Mouse (Mus musculus) erythroblast, adult 5-6 weeks (primary cell): ENCODE results near the gene Zfp385b. TPM values are rescaled to one million over a fixed set of nuclear protein-coding genes. Genes with fewer than 3 reads are reported as not detected.

Experiments
- ATAC-seq: replicated peaks from 2 replicates; pipeline ENCODE4 v1.8.0; 2016; ENCODE audit warnings: moderate number of reproducible peaks, mild to moderate bottlenecking, moderate TSS enrichment, inconsistent platforms; ENCODE audit not compliant: poor library complexity, low FRiP score, severe bottlenecking
- total RNA-seq, 2 experiments: library from RNA; stranded (forward) in 1 of 2; stranded (reverse) in 1 of 2; fragments of 150-400 nt in 1 of 2; fragments of 200-764, 138-1000 nt in 1 of 2; gene quantifications; 2 replicates each; pipeline versions ENCODE4 v1.2.3 to v1.2.4; 2015 to 2017; ENCODE audit warnings: low replicate concordance in 2 of 2

Zfp385b gene
- total RNA-seq (2015; ENCODE audit: low replicate concordance): not detected in 2 replicates
- 3.5 TPM in 1 of 2 replicates, not detected in the other for total RNA-seq (2017; ENCODE audit: low replicate concordance)

- ATAC-seq: no peak
Observed at GRCm38 (mm10) chr2:77819539-77819938, at the start of gene Zfp385b. Gene Zfp385b, minus strand, starts transcription at chr2:77819639.

GRCm38 (mm10) chr2:77863934-77864333 lies 44.5 kb upstream of the Zfp385b start:
- no peak for ATAC-seq

DNA sequence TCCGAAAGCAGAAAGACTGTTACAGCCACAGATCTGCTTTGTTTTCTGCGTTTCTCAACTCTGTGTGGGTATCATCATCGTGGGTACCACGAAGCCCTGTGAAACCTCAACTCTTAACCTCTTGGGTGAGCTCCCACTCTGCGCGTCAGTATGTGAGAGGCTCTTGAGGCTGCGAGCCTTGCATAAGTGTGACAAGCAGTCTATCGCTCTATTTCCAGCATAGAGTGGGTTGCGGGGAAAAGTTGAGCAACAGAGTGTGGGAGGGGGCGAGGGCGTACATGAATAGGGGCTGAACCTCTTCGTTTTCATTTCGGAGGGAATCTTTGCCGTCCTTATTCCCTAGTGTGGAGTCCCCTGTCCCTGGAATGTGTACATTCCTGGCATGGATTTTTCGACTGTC lies 44.1 kb upstream of the Zfp385b start:
- no peak for ATAC-seq

GRCm38 (mm10) chr2:77841464-77841863 lies 22.0 kb upstream of the Zfp385b start:
- ATAC-seq: no peak

DNA sequence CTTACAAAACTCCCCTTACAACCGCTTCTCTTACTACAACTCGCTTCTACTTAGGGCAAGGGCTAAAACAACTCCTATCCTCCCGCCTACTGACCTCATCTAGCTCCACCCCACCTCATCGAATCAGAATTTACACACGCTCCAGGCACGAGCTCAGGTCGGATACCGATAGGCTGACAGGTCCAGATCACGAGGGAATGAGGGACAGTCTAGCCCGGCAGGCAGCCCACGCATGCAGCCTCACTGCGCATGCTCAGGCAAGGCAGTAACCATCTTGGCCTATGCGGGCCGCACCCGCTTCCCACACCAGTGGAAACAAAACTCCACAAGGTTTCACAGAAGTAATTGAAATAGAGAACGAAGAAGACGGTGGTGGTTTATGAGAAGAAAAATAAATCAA lies 20.1 kb upstream of the Zfp385b start:
- no peak for ATAC-seq

DNA sequence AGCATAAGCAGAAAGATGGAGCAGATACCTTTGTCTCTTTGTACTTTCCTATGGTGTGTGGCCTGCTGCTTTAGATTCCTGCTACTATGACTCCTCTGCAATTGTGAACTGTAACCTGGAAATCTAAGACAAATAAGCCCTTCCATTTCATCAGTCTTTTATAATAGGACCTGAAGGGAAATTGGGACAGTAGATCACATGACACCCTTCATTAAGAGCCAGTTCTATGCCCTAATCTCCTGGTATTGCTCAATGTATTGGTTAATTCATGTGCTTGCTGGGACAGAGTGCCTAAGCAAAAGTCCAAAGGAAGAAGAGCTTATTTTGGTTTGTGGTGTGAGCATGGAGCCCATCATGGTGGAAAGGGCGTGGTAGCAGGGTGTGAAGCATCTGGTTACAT lies 19.2 kb upstream of the Zfp385b start:
- ATAC-seq: no peak

DNA sequence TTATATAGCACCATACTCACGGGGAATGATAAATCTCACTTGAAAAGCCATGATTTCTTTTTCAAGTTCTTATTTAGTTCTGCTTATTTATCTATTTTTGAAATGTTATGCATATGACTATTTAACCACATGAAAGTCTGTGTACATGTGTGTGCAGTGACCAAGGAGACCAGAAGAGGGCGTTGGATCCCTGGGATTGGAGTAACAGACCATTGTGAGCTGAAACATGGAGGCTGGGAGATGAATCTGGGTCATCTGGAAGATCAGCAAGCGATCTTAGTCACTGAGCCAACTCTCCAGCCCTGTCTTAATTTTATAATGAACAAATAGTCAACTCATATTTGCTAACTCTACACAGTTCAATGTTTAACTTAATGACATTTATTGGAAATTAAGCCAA lies 16.3 kb upstream of the Zfp385b start:
- ATAC-seq: no peak

DNA sequence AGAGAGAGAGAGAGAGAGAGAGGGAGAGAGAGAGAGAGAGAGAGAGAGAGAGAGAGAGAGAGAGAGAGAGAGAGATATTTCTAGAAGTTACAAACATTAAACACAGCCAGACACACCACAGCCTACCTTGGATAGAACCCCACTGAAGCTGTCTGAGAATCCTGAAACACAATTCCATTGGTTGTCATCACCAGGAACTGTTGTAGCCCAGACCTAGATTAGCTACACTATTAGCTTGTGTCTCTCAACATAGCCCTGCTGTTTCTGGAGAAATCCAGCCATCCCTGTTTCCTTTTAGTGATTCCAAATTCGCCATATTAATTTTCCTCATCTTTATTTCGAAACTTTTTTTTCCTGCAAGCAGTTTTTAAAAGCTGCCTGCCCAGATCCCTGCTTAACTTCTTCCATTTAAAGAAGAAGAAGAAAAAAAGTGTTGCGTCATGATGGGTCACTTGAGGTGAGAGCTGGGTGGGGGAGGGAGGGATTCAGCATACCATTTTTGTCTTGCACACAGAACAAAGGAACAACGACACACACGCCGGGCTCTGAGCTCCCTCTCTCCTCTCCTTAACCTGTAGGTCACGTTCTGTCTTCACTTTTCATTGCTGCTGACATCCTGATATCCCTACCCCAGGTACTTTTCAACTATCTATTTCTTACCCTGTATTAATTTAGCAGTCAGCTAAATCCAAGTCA lies 6.8 kb upstream of the Zfp385b start:
- no peak for ATAC-seq

GRCm38 (mm10) chr2:77823026-77823425 lies 3.6 kb upstream of the Zfp385b start:
- ATAC-seq: no peak

DNA sequence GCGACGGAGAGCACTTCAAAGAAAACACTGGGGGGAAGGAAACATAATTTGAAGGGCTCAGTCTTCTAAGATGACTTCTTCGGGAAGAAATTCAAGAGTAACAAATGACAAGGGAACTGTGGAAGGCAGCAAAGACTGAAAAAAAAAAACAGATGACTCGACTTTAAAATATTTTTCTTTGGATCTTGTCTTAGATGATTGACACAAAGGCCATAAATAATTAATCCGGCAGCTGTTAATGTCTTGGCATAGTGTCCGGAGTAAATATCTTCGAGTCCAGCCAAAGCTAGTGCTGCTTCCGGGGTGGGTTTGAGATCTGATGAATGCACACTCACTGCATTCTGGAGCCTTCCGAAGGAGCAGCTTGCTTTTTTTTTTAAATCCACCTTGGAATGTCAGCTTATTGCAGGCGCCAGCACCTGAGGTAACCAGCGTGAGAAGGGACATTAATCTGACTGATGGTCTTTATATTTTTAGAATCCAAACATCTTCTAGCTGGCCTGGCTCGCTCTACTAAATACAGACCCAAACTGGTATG lies 2.0 kb downstream of the Zfp385b start:
- ATAC-seq: no peak

DNA sequence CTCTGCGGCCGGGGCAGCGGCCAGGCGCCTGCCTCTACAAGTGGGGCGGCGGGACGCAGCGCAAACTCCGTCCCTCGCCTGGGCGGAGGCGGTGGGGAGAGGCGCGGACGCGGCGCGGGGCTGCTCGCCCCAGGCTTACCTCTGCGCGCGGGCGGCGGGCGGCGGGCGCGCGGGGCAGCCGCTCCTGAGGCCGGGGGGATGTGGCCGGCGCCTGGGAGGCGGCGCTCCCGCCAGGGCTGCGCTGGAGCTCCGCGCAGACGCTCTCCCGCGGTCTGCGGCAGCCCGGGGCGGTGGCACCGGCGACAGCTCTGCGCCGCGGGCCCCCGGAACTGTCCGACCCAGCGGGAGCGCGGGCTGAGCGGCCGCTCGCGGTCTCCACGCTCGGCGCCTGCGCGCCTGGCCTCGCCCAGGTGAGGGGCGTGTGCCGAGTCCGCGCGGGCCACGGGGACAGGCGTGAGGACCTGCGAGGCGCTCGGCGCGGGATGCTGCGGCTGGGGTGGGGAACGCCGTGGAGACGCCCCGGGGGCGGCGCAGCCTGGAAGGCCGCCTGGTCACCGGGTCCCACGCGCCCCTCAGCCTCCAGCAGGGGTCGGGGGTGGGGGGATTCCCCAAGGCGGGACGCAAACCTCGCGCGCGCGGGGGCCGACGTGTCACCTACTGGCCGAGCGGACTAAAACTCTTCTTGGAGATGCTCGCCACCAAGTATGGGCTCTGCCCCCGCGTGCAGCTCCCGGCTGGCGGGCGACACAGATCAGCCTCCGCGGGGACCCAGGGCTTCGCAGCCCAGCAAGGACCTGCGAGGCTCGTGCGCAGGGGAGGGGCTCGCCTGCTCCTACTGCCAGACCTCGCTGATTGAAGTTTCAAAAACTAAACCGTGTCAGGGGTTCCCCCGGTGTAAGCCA lies 2.8 kb downstream of the Zfp385b start:
- ATAC-seq: no peak

GRCm38 (mm10) chr2:77815775-77816412 lies 3.5 kb downstream of the Zfp385b start:
- ATAC-seq: no peak

DNA sequence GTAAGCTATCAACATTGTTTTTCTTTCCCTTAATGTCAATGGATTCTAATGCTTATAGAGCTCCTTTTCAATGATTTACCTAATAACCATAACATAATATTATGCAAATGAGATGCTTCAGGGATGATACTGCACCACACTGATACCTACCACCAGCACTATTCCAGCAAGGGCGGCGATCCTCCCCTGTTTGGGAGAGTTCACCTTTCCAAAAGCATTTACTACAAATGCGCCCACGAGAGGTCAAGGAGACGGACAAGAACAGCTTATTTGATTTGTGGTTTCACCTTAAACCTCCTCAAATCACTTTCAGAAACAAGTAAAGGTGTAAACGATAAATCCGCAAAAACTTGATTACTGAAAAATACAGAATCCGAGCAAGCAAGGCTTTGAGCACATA lies 4.5 kb downstream of the Zfp385b start:
- no peak for ATAC-seq

DNA sequence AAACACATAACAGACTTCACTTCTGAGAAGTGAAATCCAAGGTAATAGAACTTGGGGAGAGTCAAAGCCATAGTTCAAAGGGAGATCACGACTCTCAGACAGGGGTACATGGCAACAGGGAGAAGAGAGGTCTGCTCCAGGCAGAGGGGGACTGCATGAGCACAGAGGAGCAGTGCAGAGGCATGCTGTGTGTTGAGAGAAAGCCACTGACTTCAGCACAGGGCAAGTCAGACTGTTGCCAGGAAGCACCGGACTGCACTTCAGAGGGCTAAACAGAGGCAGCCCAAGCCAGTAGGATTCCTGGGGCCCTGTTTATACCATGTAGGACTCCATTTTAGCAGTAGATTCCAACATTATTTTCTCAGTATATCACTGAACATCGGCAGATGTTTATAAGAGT lies 6.4 kb downstream of the Zfp385b start:
- no peak for ATAC-seq

DNA sequence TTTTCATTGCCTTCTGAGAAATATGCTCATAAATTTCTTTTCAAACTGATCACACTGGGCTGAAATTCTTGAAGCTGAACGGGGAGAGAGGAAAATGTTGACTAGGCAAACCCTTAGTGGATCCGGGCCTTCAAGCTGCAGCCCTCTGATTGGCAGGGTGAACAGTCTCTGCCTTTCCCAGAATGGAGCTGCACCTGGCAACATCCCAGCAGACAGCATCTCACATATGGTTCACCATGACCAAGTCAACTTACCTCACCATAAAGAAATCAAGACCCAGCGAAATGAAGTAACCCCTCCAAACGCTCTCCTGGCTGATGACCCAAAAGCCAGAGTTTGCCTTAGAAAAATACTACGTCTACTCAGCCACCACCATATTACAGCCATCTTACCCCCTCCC lies 8.7 kb downstream of the Zfp385b start:
- no peak for ATAC-seq

GRCm38 (mm10) chr2:77804781-77805180 lies 14.7 kb downstream of the Zfp385b start:
- no peak for ATAC-seq

DNA sequence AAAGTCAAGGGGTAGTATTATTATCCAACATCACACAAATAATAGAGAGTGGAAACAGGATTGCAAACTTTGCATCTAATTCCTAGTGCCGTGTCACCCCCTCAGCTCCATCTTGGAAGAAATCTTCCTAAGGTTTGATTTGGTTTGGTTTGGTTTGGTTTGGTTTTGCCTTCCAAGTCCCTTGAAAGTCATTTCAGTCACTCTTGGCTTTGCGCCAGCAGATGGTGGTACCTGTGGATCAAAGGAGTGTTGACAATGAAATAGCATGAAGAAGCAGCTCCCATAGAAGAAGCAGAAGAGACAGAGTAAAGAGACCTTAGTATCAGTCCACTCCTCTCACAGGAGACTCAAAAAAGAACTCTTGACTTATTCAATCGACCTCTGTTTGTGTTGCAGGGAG lies 17.1 kb downstream of the Zfp385b start:
- ATAC-seq: no peak

- no peak for ATAC-seq
Observed at GRCm38 (mm10) chr2:77801430-77801829, 18.0 kb downstream of the Zfp385b start.

GRCm38 (mm10) chr2:77801009-77801408 lies 18.4 kb downstream of the Zfp385b start:
- ATAC-seq: no peak

DNA sequence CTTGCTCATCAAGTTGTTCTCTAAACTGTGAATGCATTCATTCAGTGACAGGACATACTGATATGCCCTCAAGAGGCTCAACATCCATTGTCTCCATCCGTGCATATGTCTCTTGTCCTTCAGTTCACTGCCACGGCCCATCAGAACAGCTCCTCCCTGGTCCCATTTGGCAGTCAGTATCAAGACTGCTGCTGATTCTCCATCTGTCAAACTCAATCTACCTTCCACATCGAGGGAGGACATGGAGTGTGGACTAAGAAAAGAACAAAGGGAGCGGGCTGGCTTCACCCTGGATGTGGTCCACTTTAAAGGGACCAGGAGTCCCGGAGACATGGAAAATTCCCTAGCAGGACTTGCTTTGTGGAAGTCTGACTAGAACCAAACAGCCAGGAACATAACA lies 22.2 kb downstream of the Zfp385b start:
- ATAC-seq: no peak
